8 mouse cellular contexts compared by ENCODE assay signal in the genomic region with DNA sequence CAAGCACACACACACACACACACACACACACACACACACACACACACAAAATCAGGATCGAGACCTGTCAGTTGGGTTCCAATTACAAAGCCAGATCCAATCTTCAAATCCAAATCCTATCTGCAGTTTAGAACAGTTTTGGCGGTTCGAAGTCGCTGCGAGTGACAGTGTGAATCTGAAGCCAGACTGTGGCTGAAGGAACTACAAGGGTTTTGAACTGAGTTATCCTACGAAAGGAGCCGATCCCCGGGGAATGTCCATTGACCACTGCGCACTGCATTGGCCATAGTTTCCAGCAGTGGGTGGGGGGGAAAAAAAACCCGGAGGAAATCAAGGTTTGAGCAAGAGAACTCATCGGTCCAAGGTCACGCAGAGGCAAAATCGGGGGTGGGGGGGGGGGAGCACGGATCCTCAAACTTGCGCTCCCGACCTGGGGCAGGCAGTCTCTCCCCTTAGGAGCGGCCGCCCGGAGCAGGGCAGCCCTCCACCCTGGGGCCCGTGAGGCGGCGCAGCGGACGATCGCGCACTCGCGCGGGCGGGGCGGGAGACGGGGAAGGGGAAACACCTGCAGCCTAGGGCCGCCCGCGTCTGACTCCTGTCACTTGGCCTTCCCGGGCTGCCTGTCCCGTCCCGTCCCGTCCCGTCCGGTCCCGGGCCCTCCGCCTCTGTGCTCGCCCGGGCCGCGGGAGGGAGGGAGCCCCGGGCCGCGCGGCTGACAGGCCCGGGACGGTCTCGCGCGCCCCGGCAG. TPM values are rescaled to one million over a fixed set of nuclear protein-coding genes. Genes with fewer than 3 reads are reported as not detected.
DNase-seq lines count a peak whose midpoint lies in the region; ATAC-seq lines count a peak whose summit lies in the region.

No protein-coding gene starts in this region.

- DNase-seq in neural tube, embryonic 11.5 days (ENCODE audit: low spot score): peak; percentile 51
- DNase-seq in neural tube, embryonic 10.5 days (ENCODE audit: extremely low spot score, low spot score): no peak
- DNase-seq in cerebellum, postnatal 14 days: peak; percentile 71 to 77
- peak; percentile 56 to 68 for DNase-seq in gastrocnemius, postnatal 4 days (ENCODE audit: low spot score in 2 of 2)
- DNase-seq in kidney, adult 11 months: peak; percentile 32
- DNase-seq in right cerebral cortex, postnatal 4 days: peak; percentile 41
- no peak for DNase-seq in layer of hippocampus, postnatal 36 days

- H3K4me1 ChIP-seq in neural tube, embryonic 11.5 days (ENCODE audit: control insufficient read depth, insufficient read depth, low read length): peaks cover 22% of the 10 kb centered on the region
- H3K4me1 ChIP-seq in lung, embryonic 15.5 days: peaks cover 31% of the 10 kb centered on the region

- H3K27ac ChIP-seq in neural tube, embryonic 11.5 days (ENCODE audit: low read depth, low read length): peak overlapping the region; percentile 62; the same call in 1 of the 2 replicates
- H3K27ac ChIP-seq in lung, embryonic 15.5 days: peak overlapping the region; percentile 93

- H3K4me3 ChIP-seq in neural tube, embryonic 11.5 days (ENCODE audit: low read depth, low read length): peak overlapping the region; percentile 99
- H3K4me3 ChIP-seq in lung, embryonic 15.5 days: peak overlapping the region; percentile 98

- no peaks in the 10 kb centered on the region for H3K9me3 ChIP-seq in neural tube, embryonic 11.5 days (ENCODE audit: control insufficient read depth, low read length)
- no peaks in the 10 kb centered on the region for H3K9me3 ChIP-seq in lung, embryonic 15.5 days

- H3K27me3 ChIP-seq in neural tube, embryonic 11.5 days (ENCODE audit: control insufficient read depth, insufficient read depth, low read length): no peaks in the 10 kb centered on the region
- no peaks in the 10 kb centered on the region for H3K27me3 ChIP-seq in lung, embryonic 15.5 days

- 3% methylated on average over 42 of the region's 57 CpGs for WGBS in neural tube, embryonic 11.5 days
- WGBS in lung, embryonic 15.5 days: 2% methylated on average over 22 of the region's 57 CpGs

- ATAC-seq in neural tube, embryonic 11.5 days (ENCODE audit: insufficient read depth, low FRiP score, low TSS enrichment): peak; percentile 56
- peak; percentile 58 for ATAC-seq in lung, embryonic 15.5 days (ENCODE audit: borderline replicate concordance, extremely low read depth, low FRiP score, low TSS enrichment)

- H3K36me3 ChIP-seq in neural tube, embryonic 11.5 days (ENCODE audit: control insufficient read depth, insufficient read depth, low read length): no peaks in the 10 kb centered on the region
- no peaks in the 10 kb centered on the region for H3K36me3 ChIP-seq in lung, embryonic 15.5 days

- H3K4me2 ChIP-seq in neural tube, embryonic 11.5 days (ENCODE audit: low read depth): peak overlapping the region; percentile 87
- peak overlapping the region; percentile 79 for H3K4me2 ChIP-seq in lung, embryonic 15.5 days

- peak overlapping the region; percentile 93 for H3K9ac ChIP-seq in neural tube, embryonic 11.5 days (ENCODE audit: low read length)
- H3K9ac ChIP-seq in lung, embryonic 15.5 days: peak overlapping the region; percentile 91

RNA-seq across cellular contexts. Expression of a gene that starts 1.8 kb away (rescaled TPM):
- polyA plus RNA-seq in neural tube, embryonic 11.5 days (2014; fragmentation: Nextera tagmentation; extraction: Ambion mirVana): 75.4 and 88.6 TPM in 2 replicates
- 10 to 100 TPM; 46.2 to 53.1 TPM for total RNA-seq in gastrocnemius, postnatal 4 days (2021)
- 77.4 and 79.3 TPM in 2 replicates for polyA plus RNA-seq in lung, embryonic 15.5 days (2015; fragmentation: Nextera tagmentation; extraction: Ambion mirVana)
- total RNA-seq in layer of hippocampus, postnatal 36 days (2021): 10 to 100 TPM; 37.2 to 47.9 TPM

RNA-seq across cellular contexts. Expression of a gene that starts 2.7 kb away (rescaled TPM):
- 35.1 and 46.9 TPM in 2 replicates for polyA plus RNA-seq in neural tube, embryonic 11.5 days (2014; fragmentation: Nextera tagmentation; extraction: Ambion mirVana)
- 10 to 100 TPM; 37.6 to 50.1 TPM for total RNA-seq in gastrocnemius, postnatal 4 days (2021)
- 48.7 and 49.3 TPM in 2 replicates for polyA plus RNA-seq in lung, embryonic 15.5 days (2015; fragmentation: Nextera tagmentation; extraction: Ambion mirVana)
- 10 to 100 TPM; 42.4 to 45.4 TPM for total RNA-seq in layer of hippocampus, postnatal 36 days (2021)

RNA-seq across cellular contexts. Expression of a gene that starts 50.6 kb away (rescaled TPM):
- 162 TPM in 2 replicates for polyA plus RNA-seq in neural tube, embryonic 11.5 days (2014; fragmentation: Nextera tagmentation; extraction: Ambion mirVana)
- 10 to 100 TPM; 20.6 to 29.6 TPM for total RNA-seq in gastrocnemius, postnatal 4 days (2021)
- polyA plus RNA-seq in lung, embryonic 15.5 days (2015; fragmentation: Nextera tagmentation; extraction: Ambion mirVana): 76.5 and 76.8 TPM in 2 replicates
- total RNA-seq in layer of hippocampus, postnatal 36 days (2021): 100 to 1,000 TPM; 156 to 157 TPM

Comparison
In these comparisons a context has a peak if more than half of its experiments do, and no peak if none do; other contexts are left out.
1. DNase-seq: peak in neural tube, embryonic 11.5 days (single experiment), cerebellum, postnatal 14 days (2 of 2), gastrocnemius, postnatal 4 days (2 of 2), kidney, adult 11 months (single experiment) and right cerebral cortex, postnatal 4 days (single experiment); none in neural tube, embryonic 10.5 days (single experiment) and layer of hippocampus, postnatal 36 days (0 of 2).
2. RNA of a gene that starts 50.6 kb away (total RNA-seq): 156 to 157 TPM in layer of hippocampus, postnatal 36 days; 20.6 to 29.6 TPM in gastrocnemius, postnatal 4 days; every median in the first group is over 4 times any median in the second.